Mouse (Mus musculus): Measurements from ENCODE around the gene Tagln3.

Tagln3 gene

GRCm38 (mm10) chr16:45724061-45724741, at the start of gene Tagln3:
Gene Tagln3, minus strand, starts transcription at chr16:45724608.
- DNase-seq, result no peak

GRCm38 (mm10) chr16:45770914-45771313, 46.5 kb upstream of the Tagln3 start:
- DNase-seq, result no peak

- DNase-seq, result no peak
Observed at GRCm38 (mm10) chr16:45767853-45768640, 43.6 kb upstream of the Tagln3 start.

- DNase-seq, result no peak
Observed at GRCm38 (mm10) chr16:45767434-45767833, 43.0 kb upstream of the Tagln3 start.

- DNase-seq, result no peak
Observed at GRCm38 (mm10) chr16:45765801-45766494, 41.5 kb upstream of the Tagln3 start.

GRCm38 (mm10) chr16:45765102-45765501, 40.7 kb upstream of the Tagln3 start:
- DNase-seq, result no peak

- no peak for DNase-seq
Observed at GRCm38 (mm10) chr16:45762859-45763505, 38.6 kb upstream of the Tagln3 start.

GRCm38 (mm10) chr16:45761425-45761824, 37.0 kb upstream of the Tagln3 start:
- no peak for DNase-seq

- DNase-seq, result no peak
Observed at GRCm38 (mm10) chr16:45758726-45759269, 34.4 kb upstream of the Tagln3 start.

GRCm38 (mm10) chr16:45757421-45758078, 33.1 kb upstream of the Tagln3 start:
- DNase-seq, result no peak

- DNase-seq, result no peak
Observed at GRCm38 (mm10) chr16:45756855-45757254, 32.4 kb upstream of the Tagln3 start.

- DNase-seq, result no peak
Observed at GRCm38 (mm10) chr16:45743591-45744144, 19.3 kb upstream of the Tagln3 start.

GRCm38 (mm10) chr16:45742615-45743476, 18.4 kb upstream of the Tagln3 start, which contains the start of gene Abhd10:
Gene Abhd10, minus strand, starts transcription at chr16:45742955.
- DNase-seq, result peak; percentile 94

- DNase-seq, result no peak
Observed at GRCm38 (mm10) chr16:45737880-45738279, 13.5 kb upstream of the Tagln3 start.

- DNase-seq, result no peak
Observed at GRCm38 (mm10) chr16:45736724-45737123, 12.3 kb upstream of the Tagln3 start.

- DNase-seq, result no peak
Observed at GRCm38 (mm10) chr16:45729163-45729562, 4.8 kb upstream of the Tagln3 start.

- no peak for DNase-seq
Observed at GRCm38 (mm10) chr16:45724742-45725102, 314 bp upstream of the Tagln3 start.

GRCm38 (mm10) chr16:45723172-45723901, 1.1 kb downstream of the Tagln3 start:
- no peak for DNase-seq

- DNase-seq, result no peak
Observed at GRCm38 (mm10) chr16:45722460-45722951, 1.9 kb downstream of the Tagln3 start.

Data from thymus, adult 18-20 months (tissue).